Mouse (Mus musculus) stomach, postnatal 0 days (tissue): ENCODE results near the gene Kif6.

Experiments used
- CTCF ChIP-seq: IDR thresholded peaks from 2 replicates; pipeline ENCODE4 v1.5.1; 2016; ENCODE audit warnings: antibody characterized with exemption, low read depth, mild to moderate bottlenecking, moderate library complexity
- EP300 ChIP-seq: optimal IDR thresholded peaks from 2 replicates; pipeline ENCODE3; 2016; ENCODE audit warnings: antibody characterized with exemption

DNA sequence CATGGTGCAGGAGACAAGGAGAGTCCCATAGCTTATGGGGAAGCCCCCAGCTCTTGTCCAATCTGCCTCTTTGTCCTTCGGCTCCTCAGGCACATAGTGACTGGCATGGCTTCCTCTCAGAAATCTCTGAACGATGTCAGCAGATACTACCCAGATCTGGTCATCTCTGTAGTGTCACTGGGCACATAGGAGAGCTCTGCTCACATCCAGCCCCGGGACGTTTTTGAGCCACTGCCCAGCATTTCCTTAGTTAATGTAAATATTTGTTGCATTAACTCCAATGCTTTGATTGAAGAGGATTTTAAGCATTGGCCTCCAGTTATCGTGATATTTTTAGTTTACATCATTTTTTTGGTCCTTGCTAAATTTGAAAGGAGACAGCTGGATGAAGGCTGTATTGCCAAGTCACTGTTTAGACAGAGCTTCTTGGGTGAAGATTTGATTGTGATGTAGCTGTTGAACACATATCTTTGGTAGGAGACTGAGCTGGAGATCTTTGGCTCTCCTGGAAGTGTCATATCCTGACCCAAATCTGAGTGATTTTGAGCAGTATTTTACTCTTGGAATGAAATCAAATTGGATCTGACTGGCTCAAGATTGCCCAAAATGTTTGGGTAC, 112.6 kb downstream of the Kif6 start:
- no peak for TF ChIP-seq CTCF
- TF ChIP-seq EP300: no peak
